ENCODE assay signal across 18 mouse cellular contexts in the genomic region with DNA sequence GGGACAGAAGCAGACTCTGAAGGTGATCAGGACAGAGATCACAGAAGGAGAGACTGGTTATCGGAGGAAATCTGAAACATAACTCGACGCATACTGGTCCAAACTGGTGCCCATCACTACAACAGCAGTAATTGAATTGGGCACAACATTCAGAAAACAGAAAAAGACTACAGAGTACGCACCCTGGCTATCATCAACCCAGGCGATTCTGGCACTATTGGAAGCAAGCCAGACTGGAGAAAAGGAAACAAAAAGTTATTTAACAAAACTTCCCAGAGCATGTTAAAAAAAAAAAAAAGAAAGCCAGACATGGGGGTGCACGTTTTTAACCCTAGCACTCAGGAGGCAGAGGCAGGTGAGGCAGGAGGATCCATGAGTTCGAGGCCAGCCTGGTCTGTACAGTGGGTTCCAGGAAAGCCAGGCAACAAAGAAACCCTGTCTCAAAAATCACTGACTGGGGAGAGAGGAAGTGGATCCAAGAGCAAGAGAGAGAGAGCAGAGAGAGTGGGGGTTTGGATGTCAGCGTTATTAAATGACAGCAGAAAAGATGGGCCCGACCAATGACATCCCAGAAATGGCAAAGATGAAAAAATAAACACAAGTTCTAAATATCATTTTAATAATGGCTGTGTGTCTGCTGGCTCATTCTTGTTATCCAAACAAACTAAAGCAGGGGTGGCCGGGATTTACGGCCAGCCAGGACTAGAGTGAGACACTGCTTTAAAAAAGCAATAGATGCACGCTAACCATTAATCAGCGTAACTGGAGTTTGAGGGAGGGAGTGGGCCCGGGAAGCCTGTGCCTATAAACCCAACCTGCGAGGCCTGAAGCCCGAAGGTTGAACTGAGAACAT. TPM values are rescaled to one million over a fixed set of nuclear protein-coding genes. Genes with fewer than 3 reads are reported as not detected.
DNase-seq lines count a peak whose midpoint lies in the region; ATAC-seq and TF ChIP-seq lines count a peak whose summit lies in the region.
"Had no signal": no experiment of that assay in that cellular context is flagged by ENCODE, and none has a peak within 500 bp of the region (broad histone marks: within the 10 kb centered on the region; RNA-seq: fewer than 3 reads in every experiment).

No protein-coding gene starts in this region.

- no peak for TF ChIP-seq CTCF in kidney, adult 2 months (conservative IDR thresholded peaks at IDR 0.05; ENCODE audit: insufficient read depth, insufficient read length, low read depth, low read length)
- no peak for TF ChIP-seq CTCF in lung, embryonic 14.5 days (IDR thresholded peaks at IDR 0.05; ENCODE audit: low read depth)
- TF ChIP-seq CTCF in liver, postnatal 0 days (IDR thresholded peaks at IDR 0.05; ENCODE audit: low read depth), result no peak

- H3K4me1 ChIP-seq in kidney, adult 2 months (ENCODE audit: control insufficient read depth, insufficient read depth, low read length), result no peaks in the 10 kb centered on the region
- H3K4me1 ChIP-seq in lung, embryonic 14.5 days (ENCODE audit: insufficient read depth), result peaks cover 12% of the 10 kb centered on the region
- H3K4me1 ChIP-seq in liver, postnatal 0 days (ENCODE audit: insufficient read depth), result peaks cover 16% of the 10 kb centered on the region

- H3K9ac ChIP-seq in lung, embryonic 14.5 days, result no peak overlapping the region
- no peak overlapping the region for H3K9ac ChIP-seq in liver, postnatal 0 days (replicated peaks)
- H3K9ac ChIP-seq: forebrain, embryonic 13.5 days; hindbrain, embryonic 12.5 days; stomach, embryonic 15.5 days had no signal

- WGBS in kidney, adult 2 months, result 54% methylated on average over 16 of the region's 16 CpGs
- WGBS in lung, embryonic 14.5 days, result 40% methylated on average over 16 of the region's 16 CpGs
- WGBS in liver, postnatal 0 days (ENCODE audit: insufficient replicate concordance), result 66% methylated on average over 16 of the region's 16 CpGs

- no peaks in the 10 kb centered on the region for H3K9me3 ChIP-seq in lung, embryonic 14.5 days (ENCODE audit: low read depth, low read length)
- no peaks in the 10 kb centered on the region for H3K9me3 ChIP-seq in liver, postnatal 0 days (ENCODE audit: low read length)
- H3K9me3 ChIP-seq: forebrain, embryonic 13.5 days; hindbrain, embryonic 12.5 days; megakaryocyte, embryonic 14.5 days; stomach, embryonic 15.5 days had no signal

- TF ChIP-seq POLR2A in kidney, adult 2 months (IDR thresholded peaks at IDR 0.05; ENCODE audit: low read depth, low read length), result no peak

- peak; percentile 56 for ATAC-seq in lung, embryonic 14.5 days (ENCODE audit: insufficient read depth)
- no peak; the same call in 1 of the 2 replicates for ATAC-seq in liver, postnatal 0 days
- ATAC-seq: forebrain, embryonic 13.5 days; inflammation-experienced regulatory T-cells, adult 6 months; midbrain, embryonic 16.5 days had no signal

- H3K4me3 ChIP-seq in kidney, adult 2 months (ENCODE audit: insufficient read depth, low read depth, low read length), result no peak overlapping the region
- no peak overlapping the region for H3K4me3 ChIP-seq in lung, embryonic 14.5 days (ENCODE audit: low read depth, low read length)
- no peak overlapping the region for H3K4me3 ChIP-seq in liver, postnatal 0 days (ENCODE audit: low read depth, low read length)
- H3K4me3 ChIP-seq: forebrain, embryonic 13.5 days; hindbrain, embryonic 12.5 days; megakaryocyte, embryonic 14.5 days; stomach, embryonic 15.5 days had no signal

- no peaks in the 10 kb centered on the region for H3K36me3 ChIP-seq in kidney, adult 2 months (ENCODE audit: control insufficient read depth, insufficient read depth, low read length)
- peaks cover 35% of the 10 kb centered on the region for H3K36me3 ChIP-seq in lung, embryonic 14.5 days (ENCODE audit: insufficient read depth)
- H3K36me3 ChIP-seq in liver, postnatal 0 days (replicated peaks; ENCODE audit: insufficient read depth, low read length), result peaks cover 13% of the 10 kb centered on the region

- H3K4me2 ChIP-seq in lung, embryonic 14.5 days, result peak overlapping the region; percentile 35; the same call in 1 of the 2 replicates
- 0 out of 2 replicates have a peak overlapping the region, but pooled peaks have one; percentile 24 for H3K4me2 ChIP-seq in liver, postnatal 0 days (ENCODE audit: low read depth, low read length)
- H3K4me2 ChIP-seq: forebrain, embryonic 13.5 days; hindbrain, embryonic 12.5 days; stomach, embryonic 15.5 days had no signal

- H3K27ac ChIP-seq in kidney, adult 2 months (ENCODE audit: insufficient read depth, low read depth, low read length), result no peak overlapping the region
- H3K27ac ChIP-seq in lung, embryonic 14.5 days (ENCODE audit: low read depth), result peak overlapping the region; percentile 44
- peak overlapping the region; percentile 23; the same call in 1 of the 2 replicates for H3K27ac ChIP-seq in liver, postnatal 0 days (ENCODE audit: low read depth)
- H3K27ac ChIP-seq: forebrain, embryonic 13.5 days; hindbrain, embryonic 12.5 days; stomach, embryonic 15.5 days had no signal

- H3K27me3 ChIP-seq in kidney, adult 2 months (replicated peaks; ENCODE audit: control insufficient read depth, insufficient read depth, low read length), result no peaks in the 10 kb centered on the region
- H3K27me3 ChIP-seq in lung, embryonic 14.5 days (ENCODE audit: insufficient read depth, low read length), result no peaks in the 10 kb centered on the region
- no peaks in the 10 kb centered on the region for H3K27me3 ChIP-seq in liver, postnatal 0 days (ENCODE audit: insufficient read depth, low read length)
- H3K27me3 ChIP-seq: forebrain, embryonic 13.5 days; hindbrain, embryonic 12.5 days; megakaryocyte, embryonic 14.5 days; stomach, embryonic 15.5 days had no signal

- TF ChIP-seq EP300 in liver, postnatal 0 days (IDR thresholded peaks at IDR 0.05; ENCODE audit: low read depth), result no peak

- peak; percentile 24 for DNase-seq in kidney, adult 2 months
- no peak for DNase-seq in kidney, postnatal 36 days
- DNase-seq in lung, embryonic 14.5 days, result peak; percentile 71
- no peak for DNase-seq in lung, adult 18-20 months
- peak; percentile 12 for DNase-seq in NIH3T3 (ENCODE audit: low read depth)
- no peak for DNase-seq in liver, postnatal 0 days
- no peak for DNase-seq in embryo, embryonic 9.5 days (ENCODE audit: extremely low spot score)
- DNase-seq: adrenal gland, adult 8-10 months; cerebellum, postnatal 10 days; embryo, embryonic 11 days; gastrocnemius, postnatal 25 days; right cerebral cortex, adult 18-20 months had no signal

RNA-seq across cellular contexts. Expression of a gene that starts 22.8 kb away (rescaled TPM):
- 17.0 and 21.3 TPM in 2 replicates for polyA plus RNA-seq in kidney, adult 2 months (2012; rRNA removed)
- 185 and 186 TPM in 2 replicates for polyA plus RNA-seq in lung, embryonic 14.5 days (2014; fragmentation: Nextera tagmentation; extraction: Ambion mirVana)
- polyA plus RNA-seq in liver, postnatal 0 days (2015; fragmentation: Nextera tagmentation; extraction: Ambion mirVana), result 43.5 and 49.3 TPM in 2 replicates

RNA-seq across cellular contexts. Expression of a gene that starts 22.9 kb away (rescaled TPM):
- polyA plus RNA-seq in kidney, adult 2 months (2012; rRNA removed), result 7.1 and 7.2 TPM in 2 replicates
- polyA plus RNA-seq in lung, embryonic 14.5 days (2014; fragmentation: Nextera tagmentation; extraction: Ambion mirVana), result 14.2 and 17.3 TPM in 2 replicates
- polyA plus RNA-seq in liver, postnatal 0 days (2015; fragmentation: Nextera tagmentation; extraction: Ambion mirVana), result 3.1 TPM in 2 replicates

Comparison
In these comparisons a context has a peak if more than half of its experiments do, and no peak if none do; other contexts are left out.
1. DNase-seq: peak in kidney, adult 2 months (single experiment), lung, embryonic 14.5 days (single experiment) and NIH3T3 (single experiment); none in kidney, postnatal 36 days (0 of 2), lung, adult 18-20 months (0 of 2), liver, postnatal 0 days (single experiment) and embryo, embryonic 9.5 days (single experiment).